Mouse (Mus musculus): Measurements from ENCODE around the gene Gm20388. TPM values are rescaled to one million over a fixed set of nuclear protein-coding genes. Genes with fewer than 3 reads are reported as not detected.

Gm20388 gene
- polyA plus RNA-seq, 1 experiment: not detected

- 0 out of 2 replicates have a peak, but pooled peaks cover 8% of the 10 kb centered on the region for H3K4me1 ChIP-seq (ENCODE audit: control insufficient read depth, insufficient read depth, low read length)
- H3K4me3 ChIP-seq (ENCODE audit: insufficient read depth, low read depth, low read length): no peak overlapping the region
- no peak overlapping the region for H3K27ac ChIP-seq (ENCODE audit: insufficient read depth, low read depth, low read length)
- TF ChIP-seq POLR2A (IDR thresholded peaks at IDR 0.05; ENCODE audit: insufficient read depth, low read depth, low read length) (no peak), CTCF (IDR thresholded peaks at IDR 0.05; ENCODE audit: insufficient read depth, low read depth, low read length) (no peak)
- 74% methylated on average over 10 of the region's 10 CpGs for WGBS
Observed at GRCm38 (mm10) chr8:120947240-120947639, 1036.6 kb downstream of the Gm20388 start.

- 75% methylated on average over 4 of the region's 4 CpGs for WGBS
- TF ChIP-seq POLR2A (IDR thresholded peaks at IDR 0.05; ENCODE audit: insufficient read depth, low read depth, low read length): no peak
- no peak for TF ChIP-seq CTCF (IDR thresholded peaks at IDR 0.05; ENCODE audit: insufficient read depth, low read depth, low read length)
- H3K27ac ChIP-seq (ENCODE audit: insufficient read depth, low read depth, low read length): no peak overlapping the region
- 0 out of 2 replicates have a peak, but pooled peaks cover 8% of the 10 kb centered on the region for H3K4me1 ChIP-seq (ENCODE audit: control insufficient read depth, insufficient read depth, low read length)
- H3K4me3 ChIP-seq (ENCODE audit: insufficient read depth, low read depth, low read length): no peak overlapping the region
Observed at GRCm38 (mm10) chr8:120948050-120948595, 1037.5 kb downstream of the Gm20388 start.

- no peak for TF ChIP-seq CTCF (IDR thresholded peaks at IDR 0.05; ENCODE audit: insufficient read depth, low read depth, low read length)
- TF ChIP-seq POLR2A (IDR thresholded peaks at IDR 0.05; ENCODE audit: insufficient read depth, low read depth, low read length): no peak
- no peak overlapping the region for H3K4me3 ChIP-seq (ENCODE audit: insufficient read depth, low read depth, low read length)
- 0 out of 2 replicates have a peak, but pooled peaks cover 8% of the 10 kb centered on the region for H3K4me1 ChIP-seq (ENCODE audit: control insufficient read depth, insufficient read depth, low read length)
- 47% methylated on average over 25 of the region's 25 CpGs for WGBS
- H3K27ac ChIP-seq (ENCODE audit: insufficient read depth, low read depth, low read length): no peak overlapping the region
Observed at GRCm38 (mm10) chr8:120948620-120949491, 1038.2 kb downstream of the Gm20388 start.

- TF ChIP-seq POLR2A (IDR thresholded peaks at IDR 0.05; ENCODE audit: insufficient read depth, low read depth, low read length) (no peak), CTCF (IDR thresholded peaks at IDR 0.05; ENCODE audit: insufficient read depth, low read depth, low read length) (no peak)
- 0 out of 2 replicates have a peak, but pooled peaks cover 8% of the 10 kb centered on the region for H3K4me1 ChIP-seq (ENCODE audit: control insufficient read depth, insufficient read depth, low read length)
- 25% methylated on average over 16 of the region's 16 CpGs for WGBS
- no peak overlapping the region for H3K27ac ChIP-seq (ENCODE audit: insufficient read depth, low read depth, low read length)
- H3K4me3 ChIP-seq (ENCODE audit: insufficient read depth, low read depth, low read length): no peak overlapping the region
Observed at GRCm38 (mm10) chr8:120950674-120951218, 1040.1 kb downstream of the Gm20388 start.

- no peak overlapping the region for H3K4me3 ChIP-seq (ENCODE audit: insufficient read depth, low read depth, low read length)
- 71% methylated on average over 8 of the region's 8 CpGs for WGBS
- H3K4me1 ChIP-seq (ENCODE audit: control insufficient read depth, insufficient read depth, low read length): peaks cover 9% of the 10 kb centered on the region; the same call in 1 of the 2 replicates
- TF ChIP-seq POLR2A (IDR thresholded peaks at IDR 0.05; ENCODE audit: insufficient read depth, low read depth, low read length) (no peak), CTCF (IDR thresholded peaks at IDR 0.05; ENCODE audit: insufficient read depth, low read depth, low read length) (no peak)
- no peak overlapping the region for H3K27ac ChIP-seq (ENCODE audit: insufficient read depth, low read depth, low read length)
Observed at GRCm38 (mm10) chr8:120959470-120959891, 1048.8 kb downstream of the Gm20388 start.

GRCm38 (mm10) chr8:120962606-120963380, 1052.2 kb downstream of the Gm20388 start:
- no peak for TF ChIP-seq CTCF (IDR thresholded peaks at IDR 0.05; ENCODE audit: insufficient read depth, low read depth, low read length)
- TF ChIP-seq POLR2A (IDR thresholded peaks at IDR 0.05; ENCODE audit: insufficient read depth, low read depth, low read length): no peak
- WGBS: 89% methylated on average over 5 of the region's 5 CpGs

GRCm38 (mm10) chr8:120966557-120966956, 1055.9 kb downstream of the Gm20388 start:
- TF ChIP-seq CTCF (IDR thresholded peaks at IDR 0.05; ENCODE audit: insufficient read depth, low read depth, low read length): no peak
- TF ChIP-seq POLR2A (IDR thresholded peaks at IDR 0.05; ENCODE audit: insufficient read depth, low read depth, low read length): no peak
- Histone ChIP-seq H3K4me3 (ENCODE audit: insufficient read depth, low read depth, low read length) (no peak overlapping the region), H3K27ac (ENCODE audit: insufficient read depth, low read depth, low read length) (no peak overlapping the region), H3K4me1 (ENCODE audit: control insufficient read depth, insufficient read depth, low read length) (no peaks in the 10 kb centered on the region; the same call in 1 of the 2 replicates)
- WGBS: 59% methylated on average over 3 of the region's 3 CpGs

More at GRCm38 (mm10) chr8:120962606-120963380, 1052.2 kb downstream of the Gm20388 start:
- Histone ChIP-seq H3K4me3 (ENCODE audit: insufficient read depth, low read depth, low read length) (no peak overlapping the region), H3K4me1 (ENCODE audit: control insufficient read depth, insufficient read depth, low read length) (peaks cover 9% of the 10 kb centered on the region; the same call in 1 of the 2 replicates), H3K27ac (ENCODE audit: insufficient read depth, low read depth, low read length) (no peak overlapping the region)

- Histone ChIP-seq H3K4me3 (ENCODE audit: insufficient read depth, low read depth, low read length) (no peak overlapping the region), H3K4me1 (ENCODE audit: control insufficient read depth, insufficient read depth, low read length) (peaks cover 15% of the 10 kb centered on the region), H3K27ac (ENCODE audit: insufficient read depth, low read depth, low read length) (no peak overlapping the region)
- 80% methylated on average over 6 of the region's 6 CpGs for WGBS
- TF ChIP-seq POLR2A (IDR thresholded peaks at IDR 0.05; ENCODE audit: insufficient read depth, low read depth, low read length) (no peak), CTCF (IDR thresholded peaks at IDR 0.05; ENCODE audit: insufficient read depth, low read depth, low read length) (no peak)
Observed at GRCm38 (mm10) chr8:120968308-120968707, 1057.7 kb downstream of the Gm20388 start.

All from olfactory bulb, adult 2 months (tissue).